Mouse (Mus musculus) erythroblast, embryonic 14.5 days (primary cell): ENCODE results near the gene Rpl34. TPM values are rescaled to one million over a fixed set of nuclear protein-coding genes. Genes with fewer than 3 reads are reported as not detected.

Experiments used
- H3K27me3 ChIP-seq: 2 replicates; pipeline ENCODE4 v1.6.1; 2012; ENCODE audit warnings: inconsistent platforms; ENCODE audit not compliant: control insufficient read depth
- H3K36me3 ChIP-seq: 2 replicates; pipeline ENCODE4 v1.6.1; 2012; ENCODE audit warnings: mild to moderate bottlenecking, inconsistent platforms; ENCODE audit not compliant: control insufficient read depth
- H3K4me1 ChIP-seq: 2 replicates; pipeline ENCODE4 v1.6.1; 2012; ENCODE audit warnings: inconsistent platforms; ENCODE audit not compliant: control insufficient read depth
- H3K4me3 ChIP-seq: replicated peaks from 2 replicates; pipeline ENCODE3; 2012; ENCODE audit warnings: moderate library complexity, mild to moderate bottlenecking, inconsistent platforms
- H3K9me3 ChIP-seq: 2 replicates; pipeline ENCODE4 v1.6.1; 2012; ENCODE audit warnings: low read length, inconsistent platforms, mixed read lengths; ENCODE audit not compliant: control insufficient read depth
- GATA1 ChIP-seq: IDR thresholded peaks from 2 replicates; pipeline ENCODE4 v1.6.1; 2012; ENCODE audit warnings: low read length, inconsistent platforms, mixed read lengths
- TAL1 ChIP-seq: IDR thresholded peaks from 3 replicates; pipeline ENCODE4 v1.6.1; 2012; ENCODE audit warnings: low read length, inconsistent platforms, mixed read lengths
- polyA plus RNA-seq: library from polyadenylated mRNA; stranded (reverse); fragments of >175 nt; gene quantifications from 2 replicates; pipeline ENCODE4 v1.2.3, GENCODE M21; 2012

Rpl34 gene
- polyA plus RNA-seq, 1 experiment: 9.4 TPM

GRCm38 (mm10) chr3:130681226-130681625 is 49.0 kb downstream of the Rpl34 start:
- Histone ChIP-seq H3K36me3 (no peaks in the 10 kb centered on the region), H3K27me3 (no peaks in the 10 kb centered on the region), H3K9me3 (no peaks in the 10 kb centered on the region), H3K4me1 (no peaks in the 10 kb centered on the region), H3K4me3 (no peak overlapping the region)
- TF ChIP-seq GATA1: no peak
- TF ChIP-seq TAL1: no peak

- Histone ChIP-seq H3K36me3 (no peaks in the 10 kb centered on the region), H3K9me3 (no peaks in the 10 kb centered on the region), H3K27me3 (no peaks in the 10 kb centered on the region), H3K4me1 (no peaks in the 10 kb centered on the region), H3K4me3 (no peak overlapping the region)
- TF ChIP-seq GATA1 (no peak), TAL1 (no peak)
Observed at GRCm38 (mm10) chr3:130677671-130678460, 52.3 kb downstream of the Rpl34 start.

Other genes with a start within 250 kb of the Rpl34 start
- not detected in 2 replicates for gene Etnppl, start 113.0 kb downstream of the Rpl34 start, polyA plus RNA-seq
- 1.7 and 2.0 TPM in 2 replicates for gene Ostc, start 21.0 kb downstream of the Rpl34 start, polyA plus RNA-seq